Mouse (Mus musculus) megakaryocyte-erythroid progenitor cell, adult 5 weeks (primary cell): Measurements from ENCODE around the gene Oxsr1. TPM values are rescaled to one million over a fixed set of nuclear protein-coding genes. Genes with fewer than 3 reads are reported as not detected.

Experiments used
- polyA plus RNA-seq: library from polyadenylated mRNA; stranded (reverse); fragments of >175 nt; gene quantifications from 2 replicates; pipeline ENCODE4 v1.2.3, GENCODE M21; 2012

Gene Oxsr1
- polyA plus RNA-seq = 11.1 and 12.7 TPM in 2 replicates

GRCm38 (mm10) chr9:119322289-119323259 is at the start of gene Oxsr1:
Gene Oxsr1 (minus strand): TSS chr9:119322427.

GRCm38 (mm10) chr9:119365284-119365683 is 43.1 kb upstream of the Oxsr1 start, which contains the start of gene Slc22a14:
Gene Slc22a14 (minus strand): TSS chr9:119365553.

GRCm38 (mm10) chr9:119357331-119358057 is 35.3 kb upstream of the Oxsr1 start, which contains the start of gene Xylb:
Gene Xylb (plus strand): TSS chr9:119357381.

GRCm38 (mm10) chr9:119340909-119341816 is 18.9 kb upstream of the Oxsr1 start, which contains the start of gene Myd88:
Gene Myd88 (minus strand): TSS chr9:119341411.

DNA sequence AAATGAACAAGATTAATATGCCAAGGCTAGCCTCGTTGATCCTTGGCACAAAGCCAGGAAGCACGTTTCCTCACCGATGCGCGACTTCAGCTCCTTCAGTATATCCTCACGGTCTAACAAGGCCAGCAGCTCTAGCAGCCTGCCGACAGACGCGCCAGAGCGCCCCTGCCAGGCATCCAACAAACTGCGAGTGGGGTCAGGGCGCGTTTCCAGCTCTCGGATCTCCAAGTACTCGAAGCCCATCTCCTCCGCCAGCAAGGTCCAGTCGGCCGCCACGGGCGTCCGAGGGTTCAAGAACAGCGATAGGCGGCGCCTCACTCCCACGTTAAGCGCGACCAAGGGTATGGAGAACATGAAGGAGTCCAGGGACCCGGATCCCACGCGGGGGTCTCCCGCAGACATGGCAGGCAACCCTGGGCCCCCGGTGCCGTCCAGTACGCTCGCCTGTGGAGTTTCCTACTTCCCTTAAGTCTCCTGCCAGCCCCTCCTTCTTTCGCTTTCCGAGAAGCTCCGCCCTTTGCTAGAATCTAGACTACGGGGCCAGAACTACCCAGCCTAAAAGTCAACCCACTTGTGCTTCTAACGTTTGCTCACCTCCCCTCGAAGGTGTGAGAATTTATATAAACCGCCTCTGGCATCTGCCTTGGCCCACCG is 17.5 kb upstream of the Oxsr1 start, which contains the start of gene Acaa1a:
Gene Acaa1a, plus strand, starts transcription at position 119 of the 654 bp plus-strand sequence.

GRCm38 (mm10) chr9:119208998-119209397 is 113.2 kb downstream of the Oxsr1 start, which contains the start of gene Slc22a13:
Gene Slc22a13 (minus strand): TSS chr9:119209098.

Other genes with a start within 250 kb of the Oxsr1 start
- not detected in 2 replicates for gene Plcd1, start 228.9 kb downstream of the Oxsr1 start, polyA plus RNA-seq
- 0.53 and 0.65 TPM in 2 replicates for gene Dlec1, start 219.9 kb downstream of the Oxsr1 start, polyA plus RNA-seq
- gene Acaa1b, start 165.3 kb downstream of the Oxsr1 start, polyA plus RNA-seq = 0.04 TPM in 1 of 2 replicates, not detected in the other
- gene Gm47289, start 163.3 kb downstream of the Oxsr1 start, polyA plus RNA-seq = not detected in 2 replicates
- gene Slc22a13, start 113.3 kb downstream of the Oxsr1 start, polyA plus RNA-seq = not detected in 2 replicates
- gene Acaa1a, start 17.2 kb upstream of the Oxsr1 start, polyA plus RNA-seq = 67.6 and 72.1 TPM in 2 replicates
- gene Myd88, start 19.0 kb upstream of the Oxsr1 start, polyA plus RNA-seq = 23.6 and 46.9 TPM in 2 replicates
- 1.9 and 3.6 TPM in 2 replicates for gene Xylb, start 35.0 kb upstream of the Oxsr1 start, polyA plus RNA-seq
- not detected in 2 replicates for gene Slc22a14, start 43.1 kb upstream of the Oxsr1 start, polyA plus RNA-seq
- gene Acvr2b, start 79.7 kb upstream of the Oxsr1 start, polyA plus RNA-seq = 2.4 and 3.7 TPM in 2 replicates
- 2.4 and 2.5 TPM in 2 replicates for gene Exog, start 122.5 kb upstream of the Oxsr1 start, polyA plus RNA-seq